Mouse (Mus musculus): ENCODE results near the gene Gm10974. TPM values are rescaled to one million over a fixed set of nuclear protein-coding genes. Genes with fewer than 3 reads are reported as not detected.

The Gm10974 gene
- polyA plus RNA-seq, 1 experiment from 2014 or later = not detected

DNA sequence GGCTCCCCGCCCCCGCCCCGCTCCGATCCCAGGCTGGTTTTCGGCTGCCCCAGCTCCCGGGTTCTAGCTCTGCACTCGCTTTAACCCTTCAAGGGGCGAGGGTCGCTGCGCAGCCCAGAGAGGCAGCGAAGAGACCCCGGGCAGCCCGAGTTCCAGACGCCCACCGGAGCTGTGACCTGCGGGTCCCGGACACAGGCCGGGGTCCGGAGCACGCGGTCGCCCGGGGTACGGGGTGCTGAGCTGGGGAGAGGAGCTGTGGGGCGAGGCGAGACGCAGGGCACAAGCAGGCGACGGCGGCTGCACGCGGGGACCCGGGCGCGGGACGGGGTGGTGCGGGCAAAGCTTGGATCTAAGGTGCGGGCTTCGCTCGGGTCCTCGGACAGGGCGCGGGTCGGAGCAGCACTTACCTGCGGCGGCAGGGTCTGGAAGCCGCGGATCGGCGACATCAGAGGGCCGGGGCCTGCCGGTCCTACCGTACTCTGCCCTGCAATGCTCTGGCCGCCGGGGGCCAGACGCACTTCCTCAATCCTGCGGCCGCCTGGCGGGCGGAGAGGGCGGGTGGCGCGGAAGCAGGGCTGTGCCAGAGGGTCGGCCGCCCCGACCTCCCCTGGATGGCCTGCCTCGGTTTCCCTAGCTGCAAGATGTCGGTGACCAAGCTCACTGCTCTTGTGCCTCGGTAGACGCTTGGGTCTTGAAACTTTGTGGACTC is 22.3 kb downstream of the Gm10974 start, which contains the start of gene Lrrk1:
TSS of gene Lrrk1 (minus strand) at position 538 of the 709 bp plus-strand sequence.
- H3K9ac ChIP-seq = peak within 1 kb of the TSS; percentile 50
- H3K27me3 ChIP-seq (replicated peaks) = peaks cover 17% of the 10 kb centered on the region; the same call in 1 of the 2 replicates
- no peaks in the 10 kb centered on the region for H3K36me3 ChIP-seq (replicated peaks)
- peaks cover 19% of the 10 kb centered on the region for H3K4me1 ChIP-seq
- H3K4me3 ChIP-seq = peak within 1 kb of the TSS; percentile 49
- peak; percentile 73 for ATAC-seq (replicated peaks)
- H3K4me2 ChIP-seq = peak within 1 kb of the TSS; percentile 99
- no peaks in the 10 kb centered on the region for H3K9me3 ChIP-seq
- H3K27ac ChIP-seq = no peak within 1 kb of the TSS
- under 1% methylated on average over 70 of the region's 70 CpGs for WGBS

DNA sequence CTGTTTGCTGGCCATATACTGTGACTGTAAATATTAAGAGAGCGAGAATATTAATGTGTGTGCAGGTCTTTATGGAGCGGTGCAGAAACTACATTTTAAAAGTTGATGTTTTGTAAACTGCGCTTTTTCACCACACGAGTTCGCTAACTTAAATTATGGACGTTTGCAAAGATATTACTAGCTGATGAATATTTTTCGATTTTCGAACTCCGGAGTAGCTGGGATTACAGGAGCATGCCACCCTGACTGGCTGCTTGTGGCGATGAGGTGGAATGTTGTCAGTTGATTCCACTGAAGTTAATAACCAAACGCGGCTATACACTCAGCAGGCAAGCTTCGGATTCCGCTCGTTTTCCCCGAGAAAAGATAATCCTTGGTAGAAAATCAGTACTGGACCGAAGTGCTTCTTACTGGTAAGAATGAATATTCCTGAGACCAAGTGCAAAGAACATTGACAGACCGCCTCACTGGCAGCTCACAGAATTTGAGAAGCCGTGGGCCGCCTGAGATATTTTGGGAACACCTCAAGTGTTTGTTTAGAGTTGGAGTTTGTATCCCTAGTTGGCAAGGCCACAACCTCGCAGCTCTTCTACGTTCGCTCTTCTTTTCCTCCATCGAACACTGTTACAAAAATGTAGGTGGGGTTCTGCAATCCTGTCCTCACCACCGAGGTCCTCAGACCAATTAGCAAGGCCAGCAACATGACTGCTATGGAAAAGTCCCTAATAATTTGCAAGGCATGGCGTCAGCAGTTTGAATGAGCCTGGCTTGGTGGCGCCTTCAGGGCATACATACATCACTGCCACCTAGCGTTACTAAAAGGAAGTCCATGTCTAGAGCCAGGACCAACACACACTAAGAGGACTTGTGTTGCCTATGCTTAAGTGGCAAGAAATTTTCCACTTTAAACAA is 23.2 kb downstream of the Gm10974 start:
- H3K9ac ChIP-seq = no peak overlapping the region
- H3K4me3 ChIP-seq = peak overlapping the region; percentile 49
- peaks cover 19% of the 10 kb centered on the region for H3K4me1 ChIP-seq
- H3K27ac ChIP-seq = no peak overlapping the region
- H3K27me3 ChIP-seq (replicated peaks) = peaks cover 17% of the 10 kb centered on the region; the same call in 1 of the 2 replicates
- WGBS = 9% methylated on average over 28 of the region's 28 CpGs
- no peaks in the 10 kb centered on the region for H3K36me3 ChIP-seq (replicated peaks)
- peak overlapping the region; percentile 99 for H3K4me2 ChIP-seq
- H3K9me3 ChIP-seq = no peaks in the 10 kb centered on the region
- peak; percentile 90 for ATAC-seq (replicated peaks)

DNA sequence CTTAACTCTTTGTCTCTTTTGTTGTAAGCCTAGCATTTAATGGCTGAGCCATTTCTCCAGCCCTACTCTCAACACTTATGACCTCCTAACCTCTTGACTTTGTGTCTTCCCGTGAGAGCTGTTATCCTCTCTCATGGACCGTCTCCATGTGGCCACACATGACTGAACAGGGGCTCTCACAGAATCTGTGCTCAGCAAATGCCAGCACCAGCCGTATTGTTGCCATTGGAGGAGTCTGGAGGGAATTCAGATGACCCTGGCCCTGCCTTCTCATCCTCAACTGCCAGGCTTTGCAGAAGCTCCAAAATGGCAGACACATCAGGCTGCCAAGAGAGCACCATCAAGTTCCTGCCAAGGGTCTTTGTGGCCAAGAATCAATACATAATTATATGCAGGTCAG is 31.6 kb downstream of the Gm10974 start:
- Histone ChIP-seq H3K27ac (no peak overlapping the region), H3K36me3 (replicated peaks) (no peaks in the 10 kb centered on the region), H3K4me1 (no peaks in the 10 kb centered on the region), H3K4me2 (no peak overlapping the region), H3K9me3 (no peaks in the 10 kb centered on the region), H3K4me3 (no peak overlapping the region), H3K27me3 (replicated peaks) (no peaks in the 10 kb centered on the region), H3K9ac (no peak overlapping the region)
- ATAC-seq (replicated peaks) = no peak
- 33% methylated on average over 3 of the region's 3 CpGs for WGBS

DNA sequence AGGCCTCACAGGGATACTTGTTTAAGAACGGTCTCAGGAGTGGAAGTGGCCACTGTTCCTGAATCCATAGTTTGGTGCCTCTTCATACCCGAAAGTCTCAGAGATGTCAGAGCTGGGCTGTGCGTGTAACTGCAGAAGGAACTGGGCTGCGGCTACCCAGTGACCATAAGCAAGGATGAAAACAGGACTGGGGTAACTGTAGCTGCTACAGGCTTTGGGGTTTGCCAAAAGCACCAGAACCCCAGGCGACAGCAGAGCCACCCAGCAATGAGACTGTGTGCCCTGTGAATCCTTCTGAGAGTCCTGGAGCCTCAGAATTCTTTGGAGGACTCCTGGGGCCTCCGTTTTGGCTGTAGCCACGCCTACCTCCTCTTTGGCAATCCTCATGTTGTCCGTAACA is 35.9 kb downstream of the Gm10974 start:
- no peak for ATAC-seq (replicated peaks)
- H3K4me1 ChIP-seq = no peaks in the 10 kb centered on the region
- no peaks in the 10 kb centered on the region for H3K27me3 ChIP-seq (replicated peaks)
- no peak overlapping the region for H3K27ac ChIP-seq
- no peaks in the 10 kb centered on the region for H3K36me3 ChIP-seq (replicated peaks)
- no peaks in the 10 kb centered on the region for H3K9me3 ChIP-seq
- H3K9ac ChIP-seq = no peak overlapping the region
- 45% methylated on average over 8 of the region's 8 CpGs for WGBS
- no peak overlapping the region for H3K4me3 ChIP-seq
- H3K4me2 ChIP-seq = no peak overlapping the region

DNA sequence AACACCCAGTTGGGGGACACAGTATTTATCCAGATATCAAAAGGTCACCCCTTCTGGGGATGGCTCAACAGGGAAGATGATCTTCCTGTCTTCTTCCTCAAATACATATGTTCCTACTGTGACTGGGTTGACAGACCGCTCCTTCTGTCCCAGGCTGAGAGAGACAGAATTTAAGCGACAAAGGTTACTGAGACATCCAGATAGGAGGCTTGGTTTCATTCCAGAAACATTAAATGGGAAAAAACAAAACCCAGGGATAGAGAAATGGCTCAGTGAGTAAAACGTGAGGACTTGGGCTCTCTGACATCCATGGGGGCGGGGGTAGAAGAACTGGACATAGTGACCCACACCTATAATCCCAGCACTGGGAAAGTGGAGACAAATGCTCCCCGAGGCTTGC is 37.2 kb downstream of the Gm10974 start:
- no peak overlapping the region for H3K4me2 ChIP-seq
- no peaks in the 10 kb centered on the region for H3K36me3 ChIP-seq (replicated peaks)
- H3K9me3 ChIP-seq = no peaks in the 10 kb centered on the region
- H3K27ac ChIP-seq = no peak overlapping the region
- no peaks in the 10 kb centered on the region for H3K4me1 ChIP-seq
- ATAC-seq (replicated peaks) = no peak
- 88% methylated on average over 5 of the region's 5 CpGs for WGBS
- no peak overlapping the region for H3K4me3 ChIP-seq
- no peak overlapping the region for H3K9ac ChIP-seq
- no peaks in the 10 kb centered on the region for H3K27me3 ChIP-seq (replicated peaks)

DNA sequence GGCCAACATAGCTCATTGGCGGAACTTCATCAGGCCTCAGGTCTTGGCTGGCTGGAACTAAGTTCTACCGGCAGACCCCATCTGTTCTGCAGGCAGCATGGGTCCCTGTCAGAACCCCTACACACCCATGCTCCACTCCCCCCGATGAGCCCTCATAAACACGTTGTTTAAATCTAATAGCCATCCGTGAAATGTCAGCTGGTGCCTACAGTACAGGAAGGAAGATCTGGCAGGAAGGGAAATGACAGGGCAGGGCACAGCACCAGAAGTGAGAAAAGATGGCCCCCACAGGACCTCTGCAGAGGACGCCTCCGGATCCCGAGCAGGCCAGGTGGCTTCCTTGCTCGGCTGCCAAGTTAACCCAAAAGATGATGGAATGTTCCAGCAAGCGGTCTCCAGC is 38.4 kb downstream of the Gm10974 start:
- Histone ChIP-seq H3K27ac (no peak overlapping the region), H3K27me3 (replicated peaks) (no peaks in the 10 kb centered on the region), H3K4me2 (no peak overlapping the region), H3K4me3 (no peak overlapping the region), H3K36me3 (replicated peaks) (no peaks in the 10 kb centered on the region), H3K4me1 (no peaks in the 10 kb centered on the region), H3K9me3 (no peaks in the 10 kb centered on the region), H3K9ac (no peak overlapping the region)
- WGBS = 84% methylated on average over 10 of the region's 10 CpGs
- ATAC-seq (replicated peaks) = no peak

DNA sequence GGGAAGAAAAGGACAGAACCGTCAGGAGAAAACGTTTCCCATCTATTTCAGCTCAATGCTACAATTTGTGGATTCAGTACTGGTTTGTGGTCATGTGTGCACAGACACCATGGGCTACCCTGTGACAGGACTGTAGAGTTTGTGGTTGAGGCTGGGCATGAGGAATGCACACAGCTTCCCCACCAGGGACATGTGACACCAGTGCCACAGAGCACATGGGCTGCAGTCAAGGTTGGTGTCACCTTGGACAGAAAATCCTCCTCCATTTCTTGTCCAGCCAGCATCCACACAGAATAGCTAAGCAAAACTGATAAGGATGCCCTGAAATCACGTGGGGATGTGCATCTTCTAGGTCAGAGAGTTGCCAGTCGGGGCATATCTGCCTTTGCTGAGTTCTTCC is 39.1 kb downstream of the Gm10974 start:
- H3K4me3 ChIP-seq = no peak overlapping the region
- no peaks in the 10 kb centered on the region for H3K27me3 ChIP-seq (replicated peaks)
- ATAC-seq (replicated peaks) = no peak
- H3K9me3 ChIP-seq = no peaks in the 10 kb centered on the region
- no peak overlapping the region for H3K4me2 ChIP-seq
- H3K36me3 ChIP-seq (replicated peaks) = no peaks in the 10 kb centered on the region
- H3K27ac ChIP-seq = no peak overlapping the region
- H3K4me1 ChIP-seq = no peaks in the 10 kb centered on the region
- 82% methylated on average over 4 of the region's 4 CpGs for WGBS
- no peak overlapping the region for H3K9ac ChIP-seq

DNA sequence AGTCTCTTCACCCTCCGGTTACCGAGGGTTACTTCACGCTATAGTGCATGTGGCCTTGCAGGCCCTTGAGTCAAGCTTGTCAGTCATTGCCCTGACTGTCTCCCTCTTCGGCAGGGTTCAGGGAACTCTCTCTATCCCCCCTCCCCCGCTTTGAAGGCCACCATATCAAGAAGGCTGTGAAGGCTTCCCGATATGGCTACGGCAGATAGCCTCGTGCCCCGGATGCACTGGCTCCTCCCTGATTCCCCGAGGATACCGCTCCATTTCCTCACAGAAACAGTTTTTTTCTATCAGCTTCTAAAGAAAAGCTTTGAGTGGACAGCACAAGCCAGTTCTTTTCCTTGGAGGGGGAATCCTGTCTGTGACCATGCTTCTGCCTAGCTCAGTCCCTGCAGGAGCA is 39.8 kb downstream of the Gm10974 start:
- no peak for ATAC-seq (replicated peaks)
- H3K4me3 ChIP-seq = no peak overlapping the region
- H3K36me3 ChIP-seq (replicated peaks) = no peaks in the 10 kb centered on the region
- no peaks in the 10 kb centered on the region for H3K27me3 ChIP-seq (replicated peaks)
- no peak overlapping the region for H3K27ac ChIP-seq
- no peak overlapping the region for H3K9ac ChIP-seq
- H3K4me1 ChIP-seq = no peaks in the 10 kb centered on the region
- 66% methylated on average over 11 of the region's 11 CpGs for WGBS
- H3K9me3 ChIP-seq = no peaks in the 10 kb centered on the region
- H3K4me2 ChIP-seq = no peak overlapping the region

DNA sequence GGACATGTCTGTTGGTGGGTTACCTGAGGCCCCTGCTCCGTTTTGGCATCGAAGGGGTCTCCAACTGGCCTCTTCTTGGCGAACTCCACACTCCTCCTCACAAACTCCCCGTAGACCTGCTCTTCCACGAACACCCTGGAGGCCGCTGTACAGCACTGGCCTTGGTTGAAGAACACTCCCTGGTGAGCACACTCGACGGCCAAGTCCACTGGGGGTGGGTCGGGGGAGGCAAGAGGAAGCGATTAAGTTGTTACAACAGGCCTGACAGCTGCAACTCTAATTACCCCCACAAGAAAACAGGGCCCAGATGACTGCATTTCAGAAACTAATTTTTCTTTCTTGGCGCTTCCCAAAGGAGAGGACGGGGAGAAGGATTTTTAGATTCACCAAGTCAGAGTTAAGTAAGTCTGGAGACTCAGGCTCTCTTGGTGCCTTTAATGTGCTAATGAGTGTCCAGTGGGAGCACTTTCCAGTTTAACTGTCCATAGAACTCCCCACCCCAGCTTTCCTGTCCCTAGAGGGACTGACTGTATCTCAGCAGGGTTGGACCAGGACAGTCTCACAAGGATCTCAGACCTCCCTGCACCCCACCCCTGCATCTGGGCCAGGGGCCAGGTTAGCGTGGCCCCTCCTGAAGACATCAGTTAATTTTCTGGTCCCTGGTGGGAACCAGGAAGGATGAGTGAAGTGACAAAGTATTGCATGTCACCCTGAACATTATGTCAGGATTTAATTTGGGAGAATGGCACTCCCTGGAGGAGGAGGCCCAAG is 40.4 kb downstream of the Gm10974 start:
- Histone ChIP-seq H3K4me3 (no peak overlapping the region), H3K4me2 (no peak overlapping the region), H3K9me3 (no peaks in the 10 kb centered on the region), H3K9ac (no peak overlapping the region), H3K27me3 (replicated peaks) (no peaks in the 10 kb centered on the region), H3K27ac (no peak overlapping the region), H3K4me1 (no peaks in the 10 kb centered on the region), H3K36me3 (replicated peaks) (no peaks in the 10 kb centered on the region)
- WGBS = 55% methylated on average over 13 of the region's 13 CpGs
- no peak for ATAC-seq (replicated peaks)

DNA sequence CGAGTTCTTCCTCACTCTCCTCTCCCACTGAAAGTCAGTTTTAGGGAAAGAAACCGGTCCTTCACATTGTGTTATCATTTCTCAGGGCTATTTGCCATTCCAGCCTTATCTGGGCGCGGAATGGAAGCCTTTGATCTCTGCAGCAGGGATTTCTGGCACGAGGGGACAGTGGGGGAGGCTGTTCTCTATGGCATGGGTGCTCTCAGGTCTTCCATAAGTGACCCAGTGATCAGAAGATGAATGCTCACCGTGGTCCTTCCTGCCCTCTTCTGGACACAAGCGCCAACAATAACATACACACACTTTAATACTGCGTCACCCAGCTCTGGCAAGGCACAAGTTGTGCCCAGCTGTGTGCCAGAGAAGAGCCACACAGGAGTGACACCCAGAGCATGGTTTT is 41.3 kb downstream of the Gm10974 start:
- Histone ChIP-seq H3K27ac (no peak overlapping the region), H3K27me3 (replicated peaks) (no peaks in the 10 kb centered on the region), H3K36me3 (replicated peaks) (no peaks in the 10 kb centered on the region), H3K9me3 (no peaks in the 10 kb centered on the region), H3K4me3 (no peak overlapping the region), H3K9ac (no peak overlapping the region), H3K4me1 (no peaks in the 10 kb centered on the region), H3K4me2 (no peak overlapping the region)
- WGBS = 74% methylated on average over 8 of the region's 8 CpGs
- ATAC-seq (replicated peaks) = no peak

DNA sequence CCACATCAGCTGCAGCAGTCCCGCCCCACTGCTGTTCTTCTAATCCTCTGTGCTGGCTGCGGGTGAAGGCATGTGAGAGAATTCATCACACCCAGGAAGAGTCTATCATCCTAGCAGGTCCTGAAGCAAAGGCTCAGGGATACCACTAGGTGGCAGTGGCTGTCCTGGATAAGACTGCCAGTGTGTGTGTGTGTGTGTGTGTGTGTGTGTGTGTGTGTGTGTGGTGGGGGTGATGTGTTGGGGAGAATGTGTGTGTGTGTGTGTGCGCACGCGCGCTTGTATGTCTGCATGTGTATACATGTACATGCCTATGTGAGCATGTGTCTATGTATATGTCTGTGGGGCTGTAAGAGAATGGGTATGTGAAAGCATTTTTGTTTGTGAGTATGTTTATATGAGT is 43.7 kb downstream of the Gm10974 start:
- H3K27me3 ChIP-seq (replicated peaks) = no peaks in the 10 kb centered on the region
- H3K36me3 ChIP-seq (replicated peaks) = no peaks in the 10 kb centered on the region
- 0 out of 2 replicates have a peak, but pooled peaks have one; percentile 25 for ATAC-seq (replicated peaks)
- H3K4me1 ChIP-seq = no peaks in the 10 kb centered on the region
- H3K9ac ChIP-seq = no peak overlapping the region
- H3K27ac ChIP-seq = no peak overlapping the region
- H3K9me3 ChIP-seq = no peaks in the 10 kb centered on the region
- H3K4me3 ChIP-seq = no peak overlapping the region
- no peak overlapping the region for H3K4me2 ChIP-seq
- 68% methylated on average over 6 of the region's 6 CpGs for WGBS

DNA sequence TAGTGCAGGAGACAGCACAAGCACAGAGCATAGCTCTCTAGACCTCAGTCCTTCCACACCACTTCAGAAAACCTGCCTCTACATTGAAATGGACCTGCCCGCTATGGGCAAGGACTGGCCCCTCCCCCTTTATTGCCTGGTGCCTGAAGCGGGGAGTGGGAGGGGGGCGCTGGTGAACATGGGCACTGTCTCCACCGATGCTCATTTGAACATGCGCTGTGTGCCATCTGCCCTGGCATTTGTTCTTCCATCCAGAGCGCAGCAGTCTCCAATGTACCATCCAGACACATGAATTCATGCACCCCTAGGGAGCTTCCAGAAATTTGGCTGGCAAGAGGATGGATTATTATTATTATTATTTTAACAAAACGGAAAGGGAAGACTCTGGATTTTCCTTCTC is 47.4 kb downstream of the Gm10974 start:
- Histone ChIP-seq H3K36me3 (replicated peaks) (no peaks in the 10 kb centered on the region), H3K4me2 (no peak overlapping the region), H3K4me3 (no peak overlapping the region), H3K27ac (no peak overlapping the region), H3K9ac (no peak overlapping the region), H3K4me1 (no peaks in the 10 kb centered on the region), H3K9me3 (no peaks in the 10 kb centered on the region), H3K27me3 (replicated peaks) (no peaks in the 10 kb centered on the region)
- peak; percentile 42; the same call in 1 of the 2 replicates for ATAC-seq (replicated peaks)
- 77% methylated on average over 7 of the region's 7 CpGs for WGBS

All from midbrain, embryonic 15.5 days (tissue).